Mouse (Mus musculus): ENCODE results near the gene Celf6. TPM values are rescaled to one million over a fixed set of nuclear protein-coding genes. Genes with fewer than 3 reads are reported as not detected.

The Celf6 gene
- polyA plus RNA-seq, 1 experiment: 28.3 TPM

- DNase-seq (ENCODE audit: low read depth): no peak
- TF ChIP-seq CTCF (IDR thresholded peaks at IDR 0.05; ENCODE audit: borderline replicate concordance, extremely low read depth, insufficient read depth, insufficient read length): no peak
- no peak for TF ChIP-seq POLR2A (IDR thresholded peaks at IDR 0.05; ENCODE audit: borderline replicate concordance, extremely low read depth, insufficient read depth, insufficient read length, poor library complexity, severe bottlenecking)
Observed at GRCm38 (mm10) chr9:59548961-59549487, 28.7 kb upstream of the Celf6 start.

GRCm38 (mm10) chr9:59550077-59550476 is 27.6 kb upstream of the Celf6 start:
- TF ChIP-seq CTCF (IDR thresholded peaks at IDR 0.05; ENCODE audit: borderline replicate concordance, extremely low read depth, insufficient read depth, insufficient read length) (no peak), POLR2A (IDR thresholded peaks at IDR 0.05; ENCODE audit: borderline replicate concordance, extremely low read depth, insufficient read depth, insufficient read length, poor library complexity, severe bottlenecking) (no peak)
- DNase-seq (ENCODE audit: low read depth): no peak

GRCm38 (mm10) chr9:59551017-59551416 is 26.7 kb upstream of the Celf6 start:
- TF ChIP-seq POLR2A (IDR thresholded peaks at IDR 0.05; ENCODE audit: borderline replicate concordance, extremely low read depth, insufficient read depth, insufficient read length, poor library complexity, severe bottlenecking) (no peak), CTCF (IDR thresholded peaks at IDR 0.05; ENCODE audit: borderline replicate concordance, extremely low read depth, insufficient read depth, insufficient read length) (no peak)
- DNase-seq (ENCODE audit: low read depth): no peak

- DNase-seq (ENCODE audit: low read depth): no peak
- TF ChIP-seq CTCF (IDR thresholded peaks at IDR 0.05; ENCODE audit: borderline replicate concordance, extremely low read depth, insufficient read depth, insufficient read length) (no peak), POLR2A (IDR thresholded peaks at IDR 0.05; ENCODE audit: borderline replicate concordance, extremely low read depth, insufficient read depth, insufficient read length, poor library complexity, severe bottlenecking) (no peak)
Observed at GRCm38 (mm10) chr9:59551620-59552031, 26.1 kb upstream of the Celf6 start.

GRCm38 (mm10) chr9:59552610-59553009 is 25.1 kb upstream of the Celf6 start:
- no peak for TF ChIP-seq POLR2A (IDR thresholded peaks at IDR 0.05; ENCODE audit: borderline replicate concordance, extremely low read depth, insufficient read depth, insufficient read length, poor library complexity, severe bottlenecking)
- no peak for TF ChIP-seq CTCF (IDR thresholded peaks at IDR 0.05; ENCODE audit: borderline replicate concordance, extremely low read depth, insufficient read depth, insufficient read length)
- no peak for DNase-seq (ENCODE audit: low read depth)

- TF ChIP-seq CTCF (IDR thresholded peaks at IDR 0.05; ENCODE audit: borderline replicate concordance, extremely low read depth, insufficient read depth, insufficient read length) (no peak), POLR2A (IDR thresholded peaks at IDR 0.05; ENCODE audit: borderline replicate concordance, extremely low read depth, insufficient read depth, insufficient read length, poor library complexity, severe bottlenecking) (no peak)
- no peak for DNase-seq (ENCODE audit: low read depth)
Observed at GRCm38 (mm10) chr9:59553719-59554118, 24.0 kb upstream of the Celf6 start.

GRCm38 (mm10) chr9:59565600-59565999 is 12.1 kb upstream of the Celf6 start:
- peak; percentile 78 for DNase-seq (ENCODE audit: low read depth)
- no peak for TF ChIP-seq POLR2A (IDR thresholded peaks at IDR 0.05; ENCODE audit: borderline replicate concordance, extremely low read depth, insufficient read depth, insufficient read length, poor library complexity, severe bottlenecking)
- TF ChIP-seq CTCF (IDR thresholded peaks at IDR 0.05; ENCODE audit: borderline replicate concordance, extremely low read depth, insufficient read depth, insufficient read length): peak; percentile 76

GRCm38 (mm10) chr9:59567111-59567510 is 10.6 kb upstream of the Celf6 start:
- DNase-seq (ENCODE audit: low read depth): peak; percentile 75
- TF ChIP-seq POLR2A (IDR thresholded peaks at IDR 0.05; ENCODE audit: borderline replicate concordance, extremely low read depth, insufficient read depth, insufficient read length, poor library complexity, severe bottlenecking): no peak
- peak; percentile 78 for TF ChIP-seq CTCF (IDR thresholded peaks at IDR 0.05; ENCODE audit: borderline replicate concordance, extremely low read depth, insufficient read depth, insufficient read length)

GRCm38 (mm10) chr9:59571852-59572251 is 5.9 kb upstream of the Celf6 start:
- TF ChIP-seq CTCF (IDR thresholded peaks at IDR 0.05; ENCODE audit: borderline replicate concordance, extremely low read depth, insufficient read depth, insufficient read length): no peak
- TF ChIP-seq POLR2A (IDR thresholded peaks at IDR 0.05; ENCODE audit: borderline replicate concordance, extremely low read depth, insufficient read depth, insufficient read length, poor library complexity, severe bottlenecking): no peak
- DNase-seq (ENCODE audit: low read depth): no peak

GRCm38 (mm10) chr9:59577401-59577800 is 316 bp upstream of the Celf6 start:
- DNase-seq (ENCODE audit: low read depth): peak; percentile 14
- TF ChIP-seq CTCF (IDR thresholded peaks at IDR 0.05; ENCODE audit: borderline replicate concordance, extremely low read depth, insufficient read depth, insufficient read length) (no peak), POLR2A (IDR thresholded peaks at IDR 0.05; ENCODE audit: borderline replicate concordance, extremely low read depth, insufficient read depth, insufficient read length, poor library complexity, severe bottlenecking) (no peak)

- TF ChIP-seq CTCF (IDR thresholded peaks at IDR 0.05; ENCODE audit: borderline replicate concordance, extremely low read depth, insufficient read depth, insufficient read length): no peak
- no peak for TF ChIP-seq POLR2A (IDR thresholded peaks at IDR 0.05; ENCODE audit: borderline replicate concordance, extremely low read depth, insufficient read depth, insufficient read length, poor library complexity, severe bottlenecking)
Observed at GRCm38 (mm10) chr9:59578505-59578867, 769 bp downstream of the Celf6 start.

GRCm38 (mm10) chr9:59584871-59585308 is 7.2 kb downstream of the Celf6 start:
- TF ChIP-seq CTCF (IDR thresholded peaks at IDR 0.05; ENCODE audit: borderline replicate concordance, extremely low read depth, insufficient read depth, insufficient read length) (peak; percentile 90), POLR2A (IDR thresholded peaks at IDR 0.05; ENCODE audit: borderline replicate concordance, extremely low read depth, insufficient read depth, insufficient read length, poor library complexity, severe bottlenecking) (no peak)

More at GRCm38 (mm10) chr9:59578505-59578867, 769 bp downstream of the Celf6 start:
- no peak for DNase-seq (ENCODE audit: low read depth)

More at GRCm38 (mm10) chr9:59584871-59585308, 7.2 kb downstream of the Celf6 start:
- peak; percentile 90 for DNase-seq (ENCODE audit: low read depth)
